Mouse (Mus musculus) cerebellum, postnatal 25 days (tissue): ENCODE measurements around the gene Hfe2.

ENCODE experiments used
- DNase-seq, 2 experiments: peaks; one replicate each; pipeline ENCODE4 v3.0.0; 2021; ENCODE audit warnings: mixed read lengths in 2 of 2

Gene Hfe2

DNA sequence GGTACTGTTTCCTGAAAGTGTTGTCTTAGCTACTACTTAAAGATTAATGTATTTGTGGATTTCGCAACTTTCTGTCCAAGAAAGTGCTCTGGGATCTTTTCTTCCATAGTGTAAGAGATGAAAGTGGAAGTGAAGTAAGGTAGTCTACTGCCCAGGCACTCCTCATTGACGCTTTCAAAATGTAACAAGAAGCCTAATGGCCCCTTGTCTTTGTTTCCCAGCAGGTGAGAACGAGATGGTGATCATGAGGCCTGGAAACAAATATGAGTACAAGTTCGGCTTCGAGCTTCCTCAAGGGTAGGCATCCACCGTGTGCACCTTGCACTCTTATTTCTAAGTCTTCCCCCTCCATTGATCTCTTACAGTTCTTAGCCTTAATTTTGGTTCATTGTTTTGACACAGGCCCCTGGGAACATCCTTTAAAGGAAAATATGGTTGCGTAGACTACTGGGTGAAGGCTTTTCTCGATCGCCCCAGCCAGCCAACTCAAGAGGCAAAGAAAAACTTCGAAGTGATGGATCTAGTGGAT, 33.8 kb downstream of the Hfe2 start:
- DNase-seq, result no peak

DNA sequence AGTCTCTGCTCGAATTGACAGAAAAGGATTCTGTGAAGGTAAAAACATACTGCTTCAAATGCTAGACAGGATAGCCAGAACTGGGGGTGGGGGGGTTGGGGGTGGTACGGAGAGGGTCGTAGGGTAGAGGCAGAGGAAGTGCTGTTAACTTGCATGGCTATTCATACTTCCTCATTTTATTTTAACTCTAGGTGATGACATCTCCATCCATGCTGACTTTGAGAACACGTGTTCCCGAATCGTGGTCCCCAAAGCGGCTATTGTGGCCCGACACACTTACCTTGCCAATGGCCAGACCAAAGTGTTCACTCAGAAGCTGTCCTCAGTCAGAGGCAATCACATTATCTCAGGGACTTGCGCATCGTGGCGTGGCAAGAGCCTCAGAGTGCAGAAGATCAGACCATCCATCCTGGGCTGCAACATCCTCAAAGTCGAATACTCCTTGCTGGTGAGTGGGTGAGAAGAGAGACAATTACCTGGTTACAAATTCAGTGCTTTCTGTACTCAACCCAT, 34.5 kb downstream of the Hfe2 start:
- DNase-seq, result peak in 1 of 2 experiments; percentile 29

DNA sequence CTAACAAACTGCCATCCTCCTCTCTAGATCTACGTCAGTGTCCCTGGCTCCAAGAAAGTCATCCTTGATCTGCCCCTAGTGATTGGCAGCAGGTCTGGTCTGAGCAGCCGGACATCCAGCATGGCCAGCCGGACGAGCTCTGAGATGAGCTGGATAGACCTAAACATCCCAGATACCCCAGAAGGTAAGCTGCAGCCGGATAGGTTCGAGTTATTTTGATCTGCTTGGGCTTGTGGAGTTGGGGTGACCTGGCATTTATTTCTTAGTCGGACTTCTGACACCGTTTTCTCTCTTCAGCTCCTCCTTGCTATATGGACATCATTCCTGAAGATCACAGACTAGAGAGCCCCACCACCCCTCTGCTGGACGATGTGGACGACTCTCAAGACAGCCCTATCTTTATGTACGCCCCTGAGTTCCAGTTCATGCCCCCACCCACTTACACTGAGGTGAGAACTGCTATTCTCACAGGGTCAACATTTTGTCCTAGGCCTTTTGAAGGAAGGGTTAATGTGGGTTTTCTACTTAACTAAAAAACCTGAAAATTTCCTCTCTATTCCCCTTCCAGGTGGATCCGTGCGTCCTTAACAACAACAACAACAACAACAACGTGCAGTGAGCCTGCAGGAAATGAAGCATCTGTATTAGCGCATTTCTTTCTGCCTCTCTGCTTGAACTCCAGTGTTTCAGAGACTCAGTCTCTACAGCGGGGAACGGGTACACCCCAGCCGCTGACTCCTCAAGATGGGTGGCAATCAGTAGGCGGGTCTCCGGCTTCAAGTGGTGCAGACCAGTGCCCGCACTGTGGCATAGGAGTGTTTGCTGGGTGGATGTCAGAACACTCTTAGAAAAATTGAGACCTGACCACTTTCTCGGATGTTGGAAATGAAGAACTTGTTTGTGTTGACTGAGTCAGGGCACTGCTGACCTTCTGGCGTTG, 35.2 kb downstream of the Hfe2 start:
- DNase-seq, result peak in 1 of 2 experiments; percentile 31

DNA sequence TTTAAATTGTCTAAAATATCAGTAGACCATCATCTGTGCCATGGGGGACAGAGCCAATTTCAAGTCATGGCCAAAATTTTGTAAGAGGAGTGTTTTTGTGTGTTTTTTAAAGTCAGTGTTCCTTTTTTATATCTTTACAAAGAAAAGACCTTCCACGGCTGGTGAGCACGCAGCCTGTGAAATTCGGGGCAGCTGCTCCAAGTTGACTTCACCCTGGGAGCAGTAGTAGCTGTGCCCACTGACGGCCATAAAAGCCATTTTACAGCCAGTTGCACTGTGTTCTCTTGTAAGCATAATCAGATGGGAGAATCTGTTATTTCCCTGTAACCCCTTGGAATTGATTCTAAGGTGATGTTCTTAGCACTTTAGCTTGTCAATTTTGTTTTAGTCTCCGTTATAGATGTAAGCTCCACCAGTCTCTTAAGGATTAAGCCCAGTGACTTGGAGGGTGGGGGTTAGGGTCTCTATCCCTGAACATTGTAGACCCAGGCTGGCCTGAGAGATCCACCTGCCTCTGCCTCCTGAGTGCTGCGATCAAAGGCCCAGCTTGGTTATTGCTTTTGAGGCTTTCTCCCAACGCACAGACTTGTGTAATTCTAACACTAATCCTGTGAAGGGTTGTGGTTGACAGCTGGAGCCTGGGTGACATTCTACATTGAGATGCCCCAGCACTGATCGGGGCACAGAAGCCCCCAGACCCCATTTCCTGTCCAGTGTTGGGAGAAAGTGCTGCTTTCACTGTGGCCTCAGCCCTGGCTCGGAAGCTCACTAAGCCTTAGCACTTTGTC, 36.1 kb downstream of the Hfe2 start:
- no peak for DNase-seq

DNA sequence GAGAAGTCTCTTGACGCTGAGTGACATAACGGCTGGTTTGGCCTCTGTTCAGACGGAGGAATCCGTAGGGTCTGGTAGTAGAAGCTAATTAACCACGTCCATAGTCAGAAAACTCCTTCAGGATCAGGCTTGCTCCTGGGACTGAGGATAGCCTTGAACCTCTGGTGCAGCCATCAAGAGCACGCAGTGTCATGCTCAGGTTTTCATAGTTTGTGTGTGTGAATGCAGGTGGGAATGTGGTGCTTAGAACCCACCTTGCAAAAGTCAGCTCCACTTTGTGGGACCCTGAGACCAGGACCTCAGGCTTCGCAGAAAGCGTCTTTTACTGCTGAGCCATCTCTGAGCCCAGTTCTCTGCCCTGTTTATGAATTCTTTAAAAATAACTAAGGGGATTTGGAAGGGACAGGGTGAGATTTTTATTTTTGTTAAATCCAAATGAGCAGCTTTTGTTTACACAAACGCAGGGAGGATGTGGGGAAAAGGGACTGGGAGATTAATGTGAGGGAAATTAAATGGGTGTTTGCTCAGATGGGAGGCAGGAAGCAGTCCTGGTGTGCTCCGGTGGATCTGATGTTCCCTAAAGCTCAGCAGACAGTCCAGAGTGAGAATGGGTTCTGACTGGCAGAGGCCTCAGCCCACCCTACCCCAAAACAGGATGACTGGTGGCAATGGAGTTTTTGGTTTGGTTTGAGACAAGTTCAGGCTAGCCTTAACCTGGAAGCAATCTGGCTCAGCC, 37.1 kb downstream of the Hfe2 start:
- DNase-seq, result no peak

DNA sequence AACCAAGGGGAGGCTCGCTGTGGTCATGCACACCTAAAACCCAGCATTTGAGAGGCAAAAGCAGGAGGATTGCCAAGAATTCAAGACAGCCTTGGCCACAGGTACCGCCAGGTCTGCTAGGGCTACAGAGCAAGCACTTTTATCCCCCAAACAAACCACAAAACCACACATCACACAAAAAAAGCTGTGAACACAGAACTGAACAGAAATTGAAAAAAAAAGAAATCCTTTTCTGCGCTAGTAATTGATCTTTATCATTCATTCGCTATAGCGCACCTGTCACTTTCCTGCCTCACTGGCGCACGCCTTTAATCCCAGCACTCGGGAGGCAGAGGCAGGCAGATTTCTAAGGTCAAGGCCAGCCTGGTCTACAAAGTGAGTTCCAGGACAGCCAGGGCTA, 38.3 kb downstream of the Hfe2 start:
- no peak for DNase-seq

DNA sequence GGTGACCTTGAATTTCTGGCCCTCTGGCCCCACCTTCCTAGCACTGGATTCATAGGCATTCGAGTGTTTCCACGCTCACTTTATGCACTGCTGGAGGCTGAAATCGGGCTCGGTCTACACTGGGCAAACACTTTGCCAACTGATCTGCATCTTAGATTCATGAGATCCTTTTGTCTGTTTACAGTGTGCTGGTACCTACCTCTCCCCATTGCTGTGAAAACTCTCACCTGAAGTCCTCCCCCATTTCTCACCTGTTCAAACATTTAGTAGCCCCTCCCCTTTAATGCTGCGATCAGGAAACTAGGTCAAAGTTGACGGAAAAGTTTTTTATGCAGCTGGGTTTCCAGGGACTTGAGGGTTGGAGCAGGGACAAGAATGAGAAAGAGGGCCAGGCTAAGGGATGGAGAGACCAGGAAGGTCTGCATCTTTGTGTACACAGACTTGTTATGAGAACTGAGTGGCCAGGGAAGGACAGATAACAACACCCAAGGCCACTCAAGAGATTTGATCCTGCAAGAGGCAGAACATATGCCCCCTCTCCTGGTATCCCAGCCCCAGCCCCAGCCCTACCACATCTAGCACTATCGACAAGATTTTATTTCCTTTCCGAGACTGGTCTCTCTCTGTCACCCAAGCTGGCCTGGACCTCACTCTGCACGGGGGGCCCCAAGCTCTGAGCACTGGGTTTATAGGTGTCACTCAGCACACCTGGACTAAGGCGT, 39.1 kb downstream of the Hfe2 start:
- no peak for DNase-seq

DNA sequence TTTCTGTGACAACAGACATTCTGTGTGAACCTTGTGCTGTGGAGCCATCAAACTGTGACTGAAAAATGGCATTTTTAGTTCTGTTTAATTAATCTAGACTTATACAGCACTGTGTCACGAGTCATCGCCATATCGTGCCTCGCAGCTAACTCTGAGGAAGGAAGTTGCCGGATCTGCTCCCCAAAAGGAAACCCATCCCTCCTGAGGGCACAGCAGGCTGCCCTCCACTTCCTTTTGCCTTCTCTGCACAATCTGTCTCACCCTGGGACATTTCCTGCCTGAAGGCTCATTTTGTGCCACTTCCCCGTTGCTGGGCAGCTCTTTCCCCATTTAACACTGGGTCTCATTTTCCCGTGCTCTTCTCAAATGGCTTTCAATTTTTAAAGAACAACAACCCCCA, 39.7 kb downstream of the Hfe2 start:
- DNase-seq, result no peak

DNA sequence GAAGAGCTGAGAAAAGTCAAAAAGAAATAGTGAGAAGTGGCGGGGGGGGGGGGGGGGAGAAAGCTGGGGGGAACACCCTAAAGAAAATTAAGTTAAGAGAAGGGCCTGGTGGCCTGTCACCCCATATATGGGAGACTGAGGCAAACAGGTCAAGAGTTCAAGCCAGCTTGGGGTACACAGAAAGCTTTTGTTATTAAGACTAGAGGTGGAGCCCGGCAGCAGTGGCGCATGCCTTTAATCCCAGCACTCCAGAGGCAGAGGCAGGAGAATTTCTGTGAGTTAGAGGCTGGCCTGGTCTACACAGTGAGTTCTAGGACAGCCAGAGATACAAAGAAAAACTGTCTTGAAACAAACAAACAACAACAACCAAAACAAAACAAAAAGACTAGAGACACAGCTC, 40.1 kb downstream of the Hfe2 start:
- no peak for DNase-seq

DNA sequence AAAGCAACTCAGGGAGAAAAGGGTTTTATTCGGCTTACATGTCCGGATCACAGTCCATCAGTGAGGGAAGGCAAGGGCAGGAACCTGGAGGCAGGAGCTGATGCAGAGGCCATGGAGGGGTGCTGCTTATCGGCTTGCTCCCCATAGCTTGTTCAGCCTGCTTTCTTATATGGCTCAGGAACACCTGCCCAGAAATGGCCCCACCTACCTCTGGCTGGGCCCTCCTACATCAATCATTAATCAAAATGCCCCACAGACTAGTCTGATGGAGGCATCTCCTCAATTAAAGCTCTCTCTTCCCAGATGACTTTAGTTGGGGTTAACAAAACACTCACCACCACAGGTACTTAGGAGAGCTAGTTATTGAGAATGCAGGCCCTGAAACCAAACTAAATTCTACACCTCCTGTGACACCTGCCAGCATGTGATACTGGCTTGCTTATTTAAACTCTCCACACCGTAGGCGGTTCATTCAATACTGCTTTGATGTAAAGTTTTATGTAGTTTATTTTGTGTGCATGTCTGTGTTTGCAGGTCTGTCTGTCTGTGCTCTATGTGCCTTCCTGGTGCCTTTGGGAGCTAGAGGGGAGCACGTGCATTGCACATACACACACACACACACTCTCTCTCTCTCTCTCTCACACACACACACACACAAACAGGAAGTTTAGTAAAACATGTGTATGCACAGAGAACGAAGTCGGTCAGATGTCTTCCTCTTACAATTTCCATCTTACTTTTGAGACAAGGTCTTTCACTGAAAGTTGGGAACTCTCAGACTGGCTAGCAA, 41.9 kb downstream of the Hfe2 start:
- DNase-seq, result no peak

DNA sequence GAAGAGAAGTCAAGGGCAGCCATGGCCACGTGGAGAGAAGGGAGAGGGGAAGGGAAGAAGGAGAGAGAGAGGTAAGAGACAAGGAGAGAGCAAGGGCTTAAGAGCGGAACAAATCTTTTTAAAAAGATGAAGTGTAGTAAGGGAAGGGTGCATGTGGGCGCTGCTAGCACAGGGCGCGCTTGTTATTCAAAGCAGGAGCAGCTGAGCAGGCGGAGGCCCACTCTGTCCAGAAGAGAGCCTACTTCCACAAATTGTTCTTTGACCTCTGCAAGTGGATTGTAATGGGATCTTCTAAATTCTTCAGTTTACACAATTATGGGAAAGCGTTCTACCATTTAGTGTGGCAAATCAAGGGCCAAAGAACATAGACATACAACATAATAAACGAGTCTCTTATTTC, 43.6 kb downstream of the Hfe2 start:
- no peak for DNase-seq

DNA sequence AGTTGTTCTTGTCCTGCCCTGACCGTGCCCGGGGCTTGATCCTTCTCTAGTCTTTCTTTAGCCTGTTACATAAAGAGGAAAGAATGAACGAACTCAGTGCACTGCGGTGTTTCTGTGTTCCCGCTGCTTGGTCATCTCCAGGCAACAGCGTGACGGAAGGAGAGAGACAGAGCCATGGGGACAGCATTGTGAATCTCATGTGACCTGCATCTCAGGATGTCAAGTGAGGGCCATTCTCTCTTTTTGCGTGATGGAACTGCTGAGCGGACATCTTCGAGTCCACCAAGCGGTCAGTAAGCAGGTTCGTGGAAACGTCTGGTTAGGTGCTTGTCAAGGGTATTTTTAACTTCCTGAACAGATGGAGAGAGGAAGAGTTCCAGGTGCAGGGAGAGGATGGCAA, 44.5 kb downstream of the Hfe2 start:
- DNase-seq, result no peak

DNA sequence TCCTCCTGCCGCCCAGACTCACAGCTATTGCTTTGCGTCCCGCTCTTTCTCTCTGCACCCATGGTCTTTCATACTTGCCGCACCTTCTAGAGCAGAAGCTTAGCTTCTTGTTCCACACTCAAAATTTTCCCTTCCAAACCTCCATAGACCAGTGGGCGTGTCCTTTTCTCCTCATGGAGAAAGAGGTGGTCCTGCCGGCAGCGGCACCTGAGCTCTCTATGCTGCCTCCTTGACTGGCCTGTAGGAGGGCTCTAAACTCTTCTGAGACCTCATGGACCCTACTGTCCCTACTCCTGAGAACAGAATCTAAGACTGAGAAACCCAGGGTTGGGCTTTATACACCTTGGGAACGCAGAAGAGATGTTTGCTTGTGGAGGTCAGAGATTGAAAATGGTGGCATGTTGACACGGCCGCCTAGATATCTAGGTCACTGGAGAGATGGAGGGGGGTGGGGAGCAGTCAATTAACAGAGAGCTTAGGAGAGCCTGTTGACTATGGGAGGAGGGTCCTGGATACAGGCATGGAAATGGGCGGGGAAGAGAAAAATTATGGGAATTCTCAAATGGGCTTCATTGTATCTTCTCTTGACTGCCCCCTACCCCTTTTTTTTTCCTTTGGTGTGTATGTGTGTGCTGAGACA, 45.1 kb downstream of the Hfe2 start:
- DNase-seq, result no peak

DNA sequence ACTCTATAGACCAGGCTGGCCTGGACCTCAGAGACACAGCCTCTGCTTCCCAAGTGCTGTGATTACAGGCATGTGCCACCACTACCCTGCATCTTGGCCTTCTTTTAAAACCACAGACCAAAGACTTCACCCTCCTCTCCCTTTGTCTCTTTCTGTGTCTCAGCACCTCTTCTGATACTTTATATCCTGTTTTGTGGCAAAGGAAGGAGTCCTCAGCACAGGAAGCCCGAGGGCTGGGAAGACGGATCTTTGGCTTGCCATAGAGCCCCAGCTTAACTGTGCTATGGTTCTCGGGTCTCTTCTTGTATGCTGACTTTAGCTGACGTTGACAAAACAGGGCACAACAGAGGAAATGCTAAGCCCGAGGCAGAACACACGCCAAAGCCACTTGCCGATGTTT, 45.7 kb downstream of the Hfe2 start:
- DNase-seq, result no peak

DNA sequence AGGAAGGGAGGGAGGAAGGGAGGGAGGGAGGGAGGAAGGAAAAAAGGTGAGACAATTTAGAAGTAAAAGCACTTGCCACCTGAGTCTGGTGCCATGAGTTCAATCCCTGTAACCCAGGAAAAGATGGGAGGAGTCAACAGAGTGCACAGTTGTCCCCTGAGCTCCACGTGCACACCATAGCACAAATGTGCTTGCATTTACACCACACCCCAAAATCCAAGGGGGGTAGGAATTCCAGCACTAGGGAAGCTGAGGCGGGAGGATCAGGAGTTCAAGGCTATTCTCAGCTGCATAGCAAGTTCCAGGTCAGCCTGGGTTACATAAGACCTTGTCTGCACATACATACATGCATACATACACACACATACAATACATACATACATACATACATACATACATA, 46.4 kb downstream of the Hfe2 start:
- DNase-seq, result no peak

DNA sequence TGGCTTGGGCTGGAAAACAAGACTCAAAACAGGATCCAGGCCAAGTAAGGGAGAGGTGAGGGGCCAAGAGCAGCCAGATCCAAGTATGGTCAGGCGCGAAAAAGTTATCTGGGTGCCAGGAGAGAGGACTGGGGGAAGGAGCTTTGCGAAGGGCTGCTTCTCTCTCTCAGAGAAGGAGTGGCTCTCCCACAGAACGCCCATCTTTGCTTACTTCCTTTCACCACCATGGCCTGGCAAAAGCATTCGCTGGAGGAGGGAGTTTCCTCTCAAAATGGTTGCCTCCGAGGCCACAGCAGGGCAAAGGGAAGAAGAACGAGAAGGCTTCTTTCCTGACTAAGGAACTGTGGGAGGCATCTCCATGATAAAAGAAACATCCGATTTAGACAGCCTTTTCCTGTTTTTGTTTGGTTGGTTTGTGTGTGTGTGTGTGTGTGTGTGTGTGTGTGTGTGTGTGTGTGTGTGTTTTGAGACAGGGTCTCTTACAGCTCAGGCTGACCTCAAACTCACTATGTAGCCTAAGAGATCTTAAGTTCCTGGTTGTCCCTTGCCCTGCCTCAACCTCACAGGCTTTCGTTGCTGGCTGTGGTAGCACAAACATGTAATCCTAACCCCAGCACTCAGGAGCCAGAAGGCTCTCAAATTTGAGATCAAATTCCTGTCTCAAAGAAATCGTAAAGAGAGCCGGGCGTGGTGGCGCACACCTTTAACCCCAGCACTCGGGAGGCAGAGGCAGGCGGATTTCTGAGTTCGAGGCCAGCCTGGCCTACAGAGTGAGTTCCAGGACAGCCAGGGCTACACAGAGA, 47.1 kb downstream of the Hfe2 start:
- DNase-seq, result no peak

DNA sequence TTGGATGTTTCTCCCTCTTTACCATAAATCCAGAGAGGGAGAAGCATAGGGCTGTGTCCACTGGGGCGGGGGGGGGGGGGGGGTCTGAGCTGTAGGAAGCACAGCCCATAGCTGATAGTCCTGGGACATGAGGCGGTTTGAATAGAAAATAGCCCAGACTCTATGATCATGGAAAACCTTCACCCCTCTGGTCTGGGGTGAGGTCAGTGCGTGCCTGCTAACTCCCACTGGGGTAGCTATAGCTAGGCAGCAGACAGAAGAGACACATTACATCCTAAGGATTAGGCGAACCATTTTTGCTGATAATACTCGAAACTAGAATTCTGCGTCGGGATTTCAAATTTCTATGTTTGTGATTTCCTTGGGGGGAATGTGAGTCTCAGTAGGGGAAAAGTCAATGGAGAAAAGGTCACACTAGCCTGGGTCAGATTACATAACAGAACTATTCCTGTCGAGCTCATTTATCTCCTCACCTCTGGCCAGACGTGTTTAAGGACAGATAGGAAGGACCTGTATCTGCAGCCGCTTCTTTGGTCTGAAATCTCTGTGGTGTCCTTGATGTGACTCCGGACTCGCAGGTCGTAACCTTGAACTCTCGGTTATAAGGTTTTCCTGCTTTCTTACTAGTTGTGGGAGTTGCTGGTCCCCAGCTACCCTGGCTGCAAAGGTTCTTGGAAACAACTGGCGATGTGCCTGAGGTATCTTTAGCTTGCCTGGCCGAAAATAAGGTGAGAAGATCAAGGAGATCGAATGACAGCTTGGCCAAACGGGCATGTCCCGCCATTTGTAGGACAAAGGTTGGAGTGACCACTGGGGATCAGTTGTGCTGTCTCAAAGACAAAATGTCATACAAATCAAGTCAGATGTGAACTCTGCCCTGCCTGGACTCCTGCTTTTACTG, 48.9 kb downstream of the Hfe2 start:
- no peak for DNase-seq

DNA sequence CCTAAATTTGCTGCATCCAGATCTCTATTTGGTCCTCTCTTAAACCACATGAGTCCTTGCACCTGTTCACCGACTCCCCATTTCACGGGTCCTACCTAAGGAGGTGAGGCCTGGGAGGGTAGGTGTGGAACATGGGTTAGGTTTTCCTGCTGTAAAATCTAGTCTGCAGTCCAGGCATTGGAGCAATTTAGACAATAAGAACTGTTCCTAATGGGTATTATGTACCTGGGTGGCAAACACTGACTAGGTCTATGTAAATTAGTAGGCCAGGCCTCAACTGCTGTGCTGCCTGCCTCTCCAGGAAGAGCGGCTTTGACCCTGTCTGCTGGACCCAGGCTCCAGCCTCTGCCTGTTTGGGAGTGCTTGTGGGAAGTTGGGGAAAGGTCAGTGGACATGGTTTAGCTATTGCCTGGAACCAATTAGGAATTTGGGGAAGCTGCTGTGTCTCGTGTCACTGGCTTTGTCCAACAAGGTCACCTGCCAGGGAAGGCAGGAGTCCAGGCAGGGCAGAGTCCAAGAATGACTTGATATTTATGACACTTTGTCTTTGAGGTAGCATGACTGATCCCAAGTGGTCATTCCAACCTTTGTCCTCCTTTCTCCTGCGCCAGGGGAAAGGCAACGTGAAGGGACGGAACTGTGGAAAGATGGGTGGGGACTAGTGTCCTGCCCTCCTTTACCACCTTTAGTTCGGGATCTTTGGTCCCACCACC, 50.5 kb downstream of the Hfe2 start:
- DNase-seq, result no peak
